Mouse (Mus musculus): ENCODE results near the gene Bmf.
A peak's percentile ranks its signal among the peaks of the same experiment; 100 is the strongest.

Bmf gene

DNA sequence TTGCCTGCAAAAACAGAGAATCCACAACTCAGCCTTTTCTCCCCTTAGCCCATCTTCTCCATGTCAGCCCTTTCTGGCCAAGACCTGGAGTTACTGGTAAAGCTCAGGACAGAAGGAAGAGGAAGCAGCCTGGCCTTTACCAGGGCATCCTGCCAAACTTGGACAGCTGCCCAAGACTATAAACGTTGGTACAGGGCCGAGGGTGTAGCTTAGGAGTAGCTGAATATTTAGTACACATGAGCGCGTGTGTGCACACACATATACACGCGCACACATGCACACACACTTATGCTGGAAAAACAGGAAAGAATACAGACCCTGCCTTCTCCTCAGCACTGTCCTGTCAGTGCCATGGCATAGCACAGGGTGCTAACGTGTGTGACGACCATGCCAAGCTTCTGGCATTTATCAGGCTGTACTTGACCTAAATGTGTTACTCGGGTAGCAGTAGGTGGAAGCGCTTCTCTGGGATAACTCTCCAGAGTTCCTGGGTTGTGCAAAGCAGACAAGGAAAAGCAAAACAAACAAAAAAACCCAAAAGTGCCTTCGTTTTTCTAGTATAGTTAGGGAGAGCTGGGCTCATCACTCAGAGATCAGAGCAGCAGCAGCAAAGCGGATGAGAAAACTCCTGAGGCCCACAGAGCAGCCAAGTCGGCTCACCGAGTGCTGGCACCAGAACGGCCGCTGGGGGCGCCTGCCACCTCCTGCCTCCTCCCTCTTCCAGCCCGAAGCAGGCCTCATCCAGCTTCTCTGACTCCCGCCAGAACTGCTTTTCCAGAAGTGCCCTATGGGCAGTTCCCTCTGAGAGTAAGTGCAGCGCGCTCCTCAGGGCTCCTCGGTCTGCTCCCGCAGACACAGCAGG lies 4.0 kb downstream of the Bmf start:
- DNase-seq (ENCODE audit: low read depth): peak; percentile 74

GRCm38 (mm10) chr2:118543893-118544799 lies 5.3 kb downstream of the Bmf start:
- DNase-seq (ENCODE audit: low read depth): peak; percentile 65

GRCm38 (mm10) chr2:118542971-118543573 lies 6.4 kb downstream of the Bmf start:
- peak; percentile 50 for DNase-seq (ENCODE audit: low read depth)

DNA sequence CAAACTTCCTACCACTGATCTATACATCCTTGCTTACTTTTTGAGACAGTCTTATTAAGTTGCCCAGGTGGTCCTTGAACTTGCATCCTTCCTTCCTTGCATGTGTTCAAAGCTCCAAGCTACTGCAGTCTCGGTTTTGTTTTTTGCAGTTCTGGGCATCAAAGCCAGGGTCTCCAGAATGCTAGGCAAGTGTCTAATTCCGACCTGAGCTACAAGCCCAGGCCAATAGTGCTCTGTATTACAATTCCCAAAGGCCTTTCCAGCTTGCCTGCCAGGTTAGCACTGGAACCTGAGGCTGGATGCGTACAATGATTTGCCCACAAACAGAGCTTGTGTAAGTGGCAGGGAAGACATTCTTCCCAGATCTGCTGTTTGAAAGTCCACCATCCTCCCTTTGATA lies 7.8 kb downstream of the Bmf start:
- no peak for DNase-seq (ENCODE audit: low read depth)

- peak; percentile 21 for DNase-seq (ENCODE audit: low read depth)
Measured at GRCm38 (mm10) chr2:118540691-118541117, 8.8 kb downstream of the Bmf start.

DNA sequence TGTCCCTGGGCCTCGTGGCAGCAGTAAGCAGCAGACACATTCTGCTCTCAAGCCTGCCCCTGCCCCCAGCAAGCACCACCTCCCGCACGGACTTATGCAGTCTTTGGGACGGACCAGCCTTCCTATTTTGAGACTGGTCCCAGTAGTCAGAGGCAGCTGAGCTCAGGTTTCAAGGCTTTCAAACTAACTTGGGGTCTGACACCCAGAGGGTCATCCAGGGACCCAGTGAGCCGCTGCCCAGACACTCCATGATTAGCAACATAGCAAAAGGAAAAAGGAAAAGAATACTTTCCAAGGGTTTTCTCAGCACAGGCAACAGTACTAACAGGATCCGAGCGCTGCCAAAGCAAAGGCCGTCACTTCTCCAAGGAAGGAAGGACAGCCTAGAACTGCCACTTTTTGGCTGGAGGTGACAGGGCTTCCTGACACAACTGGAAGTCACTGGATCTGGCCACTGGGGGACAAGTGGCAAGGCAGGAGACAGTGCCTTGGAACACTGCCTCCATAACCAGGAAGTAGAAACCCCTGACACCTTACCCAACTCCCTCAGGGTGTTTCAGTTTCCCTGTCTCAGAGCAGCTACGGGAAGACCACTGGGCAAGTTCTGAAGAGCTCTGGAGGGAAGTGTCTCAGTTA lies 9.5 kb downstream of the Bmf start:
- no peak for DNase-seq (ENCODE audit: low read depth)

GRCm38 (mm10) chr2:118539040-118539439 lies 10.4 kb downstream of the Bmf start:
- no peak for DNase-seq (ENCODE audit: low read depth)

- no peak for DNase-seq (ENCODE audit: low read depth)
Measured at GRCm38 (mm10) chr2:118537226-118537625, 12.3 kb downstream of the Bmf start.

- DNase-seq (ENCODE audit: low read depth): no peak
Measured at GRCm38 (mm10) chr2:118536553-118536952, 12.9 kb downstream of the Bmf start.

DNA sequence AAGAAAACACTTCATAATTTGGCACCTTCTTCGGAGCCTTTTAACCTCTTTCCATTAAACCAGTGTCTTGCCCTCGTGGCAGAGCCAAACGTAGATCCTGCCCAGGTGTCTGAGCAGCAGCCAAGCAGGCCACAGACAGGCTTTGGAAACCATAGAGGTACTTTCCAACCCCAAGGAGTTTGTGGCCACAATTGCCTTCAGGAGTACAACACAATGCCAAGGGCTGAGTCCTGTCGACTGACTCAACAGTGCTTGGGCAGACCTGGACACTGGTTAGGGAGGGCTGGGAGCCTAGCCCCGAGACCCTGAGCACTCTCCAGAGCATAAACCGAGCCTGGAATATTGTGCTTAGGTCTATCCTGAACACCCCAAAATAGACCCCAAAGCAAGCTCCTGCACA lies 13.4 kb downstream of the Bmf start:
- no peak for DNase-seq (ENCODE audit: low read depth)

DNA sequence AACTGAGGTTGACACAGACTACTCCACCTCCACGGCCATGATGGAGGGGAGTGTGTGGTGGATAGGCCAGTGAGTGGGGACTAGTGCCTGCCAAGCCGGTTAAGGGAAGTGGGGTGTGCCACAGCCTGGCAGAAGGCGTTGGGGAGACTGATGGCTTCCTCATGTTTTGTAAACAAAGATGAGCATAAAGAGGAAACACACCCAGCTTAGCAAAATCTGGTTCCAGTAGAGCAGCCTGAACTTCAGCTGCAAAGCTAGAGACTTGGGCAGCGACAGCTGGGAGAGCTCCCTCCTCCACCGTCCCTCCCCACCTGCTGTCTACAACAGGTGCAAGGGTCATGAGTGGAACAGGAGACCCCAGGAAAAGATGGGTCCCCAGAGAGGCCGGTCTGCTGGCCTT lies 15.5 kb downstream of the Bmf start:
- no peak for DNase-seq (ENCODE audit: low read depth)

GRCm38 (mm10) chr2:118532855-118533675 lies 16.4 kb downstream of the Bmf start:
- DNase-seq (ENCODE audit: low read depth): no peak

DNA sequence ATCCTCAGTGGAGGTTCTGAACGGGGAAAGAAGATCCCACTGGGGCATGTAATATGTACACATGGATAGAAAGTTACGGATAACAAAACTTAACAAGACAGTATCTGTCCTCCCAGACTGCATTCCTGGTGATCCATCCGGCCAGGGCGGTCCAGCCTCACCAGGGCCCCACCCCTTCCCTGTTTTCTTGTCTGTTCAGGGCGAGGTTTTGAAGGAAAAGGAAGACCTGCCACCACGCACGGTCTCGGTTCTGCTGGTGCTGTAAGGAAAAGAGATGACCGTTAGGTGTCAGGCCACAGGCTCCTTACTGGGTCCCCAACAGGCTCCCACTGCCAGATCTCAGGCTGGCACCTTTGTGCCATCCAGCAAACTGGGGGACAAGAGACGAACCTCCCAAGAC lies 17.1 kb downstream of the Bmf start:
- no peak for DNase-seq (ENCODE audit: low read depth)

GRCm38 (mm10) chr2:118529466-118530181 lies 19.9 kb downstream of the Bmf start:
- no peak for DNase-seq (ENCODE audit: low read depth)

GRCm38 (mm10) chr2:118526545-118526944 lies 22.9 kb downstream of the Bmf start:
- DNase-seq (ENCODE audit: low read depth): no peak

DNA sequence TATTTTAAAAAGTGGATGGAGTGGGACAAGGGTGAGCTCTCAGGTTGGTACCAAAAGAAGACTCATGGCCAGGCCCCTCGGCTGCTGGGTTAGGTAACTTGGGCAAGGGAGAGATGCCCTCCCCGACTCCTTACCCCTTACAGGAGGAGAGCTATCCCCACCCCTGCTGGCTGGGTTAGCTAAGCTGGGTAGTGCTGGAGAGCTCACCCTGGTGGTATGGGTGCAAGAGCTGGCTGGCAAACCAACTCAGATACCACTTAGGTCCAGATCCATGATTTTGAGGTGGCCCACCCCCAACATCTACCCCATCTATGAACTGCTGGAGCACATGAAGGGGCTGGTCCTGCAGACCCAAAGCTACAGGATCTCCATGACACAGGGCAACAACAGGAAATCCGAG lies 24.7 kb downstream of the Bmf start:
- no peak for DNase-seq (ENCODE audit: low read depth)

- no peak for DNase-seq (ENCODE audit: low read depth)
Measured at GRCm38 (mm10) chr2:118523163-118523730, 26.2 kb downstream of the Bmf start.

DNA sequence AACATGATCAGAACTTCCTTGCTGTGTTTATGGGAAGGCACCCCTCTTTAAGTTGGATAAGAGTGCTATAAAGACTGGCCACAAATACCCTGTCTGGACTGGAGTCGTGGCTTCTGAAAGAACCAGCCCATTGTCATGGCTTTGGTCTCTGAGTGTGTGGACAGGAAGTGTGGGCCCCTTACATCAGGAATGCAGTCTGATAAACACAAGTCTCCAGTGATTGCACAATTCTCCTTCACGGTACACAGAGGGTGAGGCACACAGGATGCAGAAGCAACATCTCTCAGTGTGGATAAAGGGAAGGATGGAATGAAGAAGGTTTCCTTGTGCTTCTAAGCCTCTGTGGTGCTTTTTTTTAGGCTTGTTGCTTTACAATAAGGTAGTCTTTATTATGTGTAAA lies 27.2 kb downstream of the Bmf start:
- DNase-seq (ENCODE audit: low read depth): no peak

DNA sequence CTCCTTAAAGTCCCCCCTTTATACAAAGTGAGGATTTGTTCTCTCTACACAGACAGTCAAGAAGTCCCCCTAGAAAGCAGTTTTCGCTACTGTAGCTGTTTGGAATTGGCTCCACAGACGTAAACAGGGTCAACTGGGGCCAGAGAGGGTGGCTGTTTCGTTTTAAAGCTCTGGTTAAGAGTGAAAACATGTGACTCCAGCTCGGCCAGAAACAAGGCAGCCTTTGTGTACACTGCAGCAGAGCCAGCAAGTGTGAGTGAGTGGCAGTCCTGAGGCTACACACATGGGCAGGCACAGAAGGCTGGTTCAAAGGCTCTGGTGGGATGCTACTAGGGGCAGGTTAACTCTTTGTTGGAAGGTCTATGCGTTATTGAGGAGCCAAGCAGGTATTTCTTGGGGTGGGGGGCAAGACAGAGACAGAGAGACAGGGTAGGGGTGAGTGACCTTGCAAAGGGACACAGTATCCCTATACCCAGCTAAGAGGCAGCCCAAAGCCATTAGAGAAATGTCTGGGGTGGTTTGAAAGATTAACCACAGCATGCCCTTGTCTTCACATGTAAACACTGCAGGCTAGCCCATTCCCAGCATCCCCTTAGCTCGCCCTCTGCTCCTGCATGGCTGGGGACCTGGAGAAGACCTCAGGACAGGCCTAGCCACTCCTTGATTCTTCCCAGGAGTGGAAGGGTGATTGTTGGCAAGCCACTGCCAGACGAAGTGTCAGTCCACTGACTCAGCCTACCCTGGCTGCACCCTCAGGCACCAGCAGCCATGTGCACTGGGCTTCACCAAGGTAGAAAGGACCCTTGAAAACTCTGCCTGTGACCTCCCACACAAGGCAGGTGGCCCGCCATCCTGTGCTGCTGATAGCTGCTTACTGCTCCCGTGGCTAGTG lies 29.2 kb downstream of the Bmf start:
- DNase-seq (ENCODE audit: low read depth): no peak

Data from induced T-regulatory cell, adult 2 months (primary cell).